Mouse (Mus musculus): ENCODE data around the gene Hddc3.
"Not testable (repeated sequence)": the region's sequence is repeated elsewhere in the genome, so short reads cannot be mapped to it uniquely, and the experiment has no call there.

Gene Hddc3

GRCm38 (mm10) chr7:80342858-80343257 is at the start of gene Hddc3:
Gene Hddc3 (plus strand): TSS chr7:80343104.
- DNase-seq = peak; percentile 92

- peak; percentile 99 for DNase-seq
These were observed 48.7 kb upstream of the Hddc3 start, which contains the start of gene Prc1 for GRCm38 (mm10) chr7:80294062-80294763. Gene Prc1 (plus strand): TSS chr7:80294450.

- no peak for DNase-seq
These were observed 47.9 kb upstream of the Hddc3 start for GRCm38 (mm10) chr7:80294764-80295648.

- DNase-seq = no peak
These were observed 46.4 kb upstream of the Hddc3 start for GRCm38 (mm10) chr7:80296462-80296861.

GRCm38 (mm10) chr7:80297041-80297440 is 45.9 kb upstream of the Hddc3 start:
- no peak for DNase-seq

- no peak for DNase-seq
These were observed 44.1 kb upstream of the Hddc3 start for GRCm38 (mm10) chr7:80298754-80299153.

- DNase-seq = no peak
These were observed 43.3 kb upstream of the Hddc3 start for GRCm38 (mm10) chr7:80299568-80299967.

- DNase-seq = no peak
These were observed 41.4 kb upstream of the Hddc3 start for GRCm38 (mm10) chr7:80301522-80301921.

- DNase-seq = no peak
These were observed 35.1 kb upstream of the Hddc3 start for GRCm38 (mm10) chr7:80307766-80308165.

- no peak for DNase-seq
These were observed 32.1 kb upstream of the Hddc3 start for GRCm38 (mm10) chr7:80310771-80311170.

- no peak for DNase-seq
These were observed 27.2 kb upstream of the Hddc3 start for GRCm38 (mm10) chr7:80315733-80316132.

GRCm38 (mm10) chr7:80317439-80318115 is 25.3 kb upstream of the Hddc3 start:
- DNase-seq = no peak

- no peak for DNase-seq
These were observed 24.2 kb upstream of the Hddc3 start for GRCm38 (mm10) chr7:80318670-80319069.

GRCm38 (mm10) chr7:80319846-80320496 is 22.9 kb upstream of the Hddc3 start:
- DNase-seq = peak; percentile 48

GRCm38 (mm10) chr7:80323336-80323735 is 19.6 kb upstream of the Hddc3 start:
- DNase-seq = peak; percentile 27

GRCm38 (mm10) chr7:80324043-80324815 is 18.7 kb upstream of the Hddc3 start, which contains the start of gene Rccd1:
Gene Rccd1 (minus strand): TSS chr7:80324454.
- DNase-seq = peak; percentile 95

- not testable (repeated sequence) for DNase-seq
These were observed 18.1 kb upstream of the Hddc3 start for GRCm38 (mm10) chr7:80324816-80325119.

GRCm38 (mm10) chr7:80325292-80325868 is 17.5 kb upstream of the Hddc3 start:
- DNase-seq = peak; percentile 58

GRCm38 (mm10) chr7:80326076-80326475 is 16.8 kb upstream of the Hddc3 start:
- DNase-seq = peak; percentile 58

GRCm38 (mm10) chr7:80330278-80330677 is 12.6 kb upstream of the Hddc3 start:
- DNase-seq = peak; percentile 70

GRCm38 (mm10) chr7:80331433-80331832 is 11.5 kb upstream of the Hddc3 start:
- DNase-seq = no peak

GRCm38 (mm10) chr7:80334848-80335247 is 8.1 kb upstream of the Hddc3 start:
- no peak for DNase-seq

Data from cerebellum, adult 11-12 months (tissue).